Mouse (Mus musculus) neutrophil, adult 5-6 weeks (primary cell): ENCODE measurements around the gene Dppa1. TPM values are rescaled to one million over a fixed set of nuclear protein-coding genes. Genes with fewer than 3 reads are reported as not detected.

Source experiments
- ATAC-seq: fragments of 151-379, 151-347 bp; 2 replicates; pipeline ENCODE4 v1.8.0; 2017; ENCODE audit warnings: mild to moderate bottlenecking, moderate TSS enrichment; ENCODE audit not compliant: insufficient number of reproducible peaks, poor library complexity, low FRiP score, severe bottlenecking; ENCODE audit errors: extremely low read depth
- total RNA-seq: library from RNA; stranded (forward); fragments of 200-1000 nt; gene quantifications from 2 replicates; pipeline ENCODE4 v1.2.3, GENCODE M21; 2017

Gene Dppa1
- total RNA-seq, 1 experiment from 2014 or later = not detected

DNA sequence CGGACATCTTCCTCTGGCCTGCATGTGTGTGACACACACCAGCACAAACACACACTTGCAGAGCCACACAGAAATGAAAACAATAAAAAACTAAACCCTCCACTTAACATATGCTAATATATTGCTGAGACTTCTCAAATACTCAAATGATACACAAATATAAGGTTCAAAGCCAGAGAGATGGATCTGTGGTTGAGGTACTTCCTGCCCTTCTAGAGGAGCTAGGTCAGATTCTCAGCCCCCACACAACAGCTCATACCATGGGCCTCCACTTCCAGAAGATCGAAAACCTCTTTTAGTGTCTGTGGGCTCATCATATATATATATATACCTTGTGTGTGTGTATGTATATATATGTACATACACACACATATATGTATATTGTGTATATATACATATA is 63.1 kb downstream of the Dppa1 start:
- no peak for ATAC-seq

DNA sequence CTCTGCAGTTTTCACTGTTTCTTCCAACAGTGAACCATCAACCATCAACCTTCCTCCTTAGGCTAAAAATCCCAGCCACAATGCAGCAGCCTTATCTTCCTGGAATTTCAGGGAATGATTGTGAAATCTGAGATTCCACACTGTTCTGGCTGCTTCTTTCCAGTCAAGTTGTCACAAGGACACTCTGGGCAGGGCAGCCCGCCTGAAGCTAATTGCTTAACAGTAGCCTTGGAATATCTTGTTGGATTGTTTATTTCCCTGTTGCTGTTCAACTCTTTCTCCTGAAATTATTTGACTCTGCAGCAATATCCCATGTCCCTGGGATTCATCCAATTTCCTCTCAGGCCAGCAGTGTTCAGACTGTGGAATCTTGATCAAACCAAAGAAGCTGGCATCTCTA is 64.4 kb downstream of the Dppa1 start:
- ATAC-seq = no peak

DNA sequence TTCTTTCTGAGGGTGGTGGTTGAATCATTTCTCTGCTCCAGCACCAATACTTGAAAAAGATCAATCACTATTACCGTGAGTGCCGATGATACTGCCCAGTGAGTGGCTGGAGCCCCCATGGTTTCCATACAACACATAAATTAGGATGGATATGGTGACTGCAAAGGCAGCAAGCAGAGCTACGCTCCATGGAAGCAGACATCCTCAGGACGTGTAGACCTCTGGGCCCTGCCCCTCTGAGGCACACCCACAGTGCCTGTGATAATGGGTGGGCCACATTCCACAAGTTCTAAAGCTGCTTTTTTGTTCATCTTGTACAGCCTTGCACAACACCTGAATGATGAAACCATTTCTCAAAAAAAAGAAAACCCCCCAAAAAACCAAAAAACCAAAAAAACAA is 68.0 kb downstream of the Dppa1 start:
- no peak for ATAC-seq

Other genes with a start within 250 kb of the Dppa1 start
- 28.7 and 29.5 TPM in 2 replicates for gene Itk, start 239.7 kb downstream of the Dppa1 start, total RNA-seq
- gene Fam71b, start 232.7 kb downstream of the Dppa1 start, total RNA-seq = 1.1 TPM in 1 of 2 replicates, not detected in the other
- gene Med7, start 192.3 kb downstream of the Dppa1 start, total RNA-seq = 35.0 and 43.6 TPM in 2 replicates
- gene Havcr2, start 174.3 kb downstream of the Dppa1 start, total RNA-seq = 1.5 and 2.1 TPM in 2 replicates
- not detected in 2 replicates for gene Gm12169, start 105.0 kb downstream of the Dppa1 start, total RNA-seq
- gene BC053393, start 57.7 kb downstream of the Dppa1 start, total RNA-seq = not detected in 2 replicates
- gene Timd2, start 77.8 kb upstream of the Dppa1 start, total RNA-seq = not detected in 2 replicates
- gene Havcr1, start 105.8 kb upstream of the Dppa1 start, total RNA-seq = not detected in 2 replicates
- gene Timd4, start 181.5 kb upstream of the Dppa1 start, total RNA-seq = not detected in 2 replicates